Mouse (Mus musculus) layer of hippocampus, adult 6 months (tissue): ENCODE data around the gene Mdc1. TPM values are rescaled to one million over a fixed set of nuclear protein-coding genes. Genes with fewer than 3 reads are reported as not detected.

Source experiments
- long read RNA-seq, 2 experiments: library from polyadenylated mRNA; unstranded; transcript quantifications; one replicate each; pipeline ENCODE4 v2.0.0; 2019 to 2020
- microRNA-seq: library from miRNA; unstranded; fragments of <30 nt; microRNA quantifications from one replicate; pipeline ENCODE4 v1.2.0, GENCODE M21; 2020
- polyA plus RNA-seq: library from polyadenylated mRNA; unstranded; fragments of <200 nt; fragmentation: Nextera tagmentation; gene quantifications from 2 replicates; pipeline ENCODE4 v1.2.3, GENCODE M21; 2021

Gene Mdc1
- 1.6 and 3.2 TPM in 2 replicates for polyA plus RNA-seq
- long read RNA-seq, experiment 1, partial matches to known transcripts = 1 of 1 reads
- long read RNA-seq, experiment 1, other reads (novel, unspliced or antisense) = 0 of 1 reads
- long read RNA-seq, experiment 2, partial matches to known transcripts = 1 of 1 reads
- long read RNA-seq, experiment 2, other reads (novel, unspliced or antisense) = 0 of 1 reads

GRCm38 (mm10) chr17:35841076-35841950 lies at the start of gene Mdc1:
Mdc1 (plus strand) TSS chr17:35841515.

DNA sequence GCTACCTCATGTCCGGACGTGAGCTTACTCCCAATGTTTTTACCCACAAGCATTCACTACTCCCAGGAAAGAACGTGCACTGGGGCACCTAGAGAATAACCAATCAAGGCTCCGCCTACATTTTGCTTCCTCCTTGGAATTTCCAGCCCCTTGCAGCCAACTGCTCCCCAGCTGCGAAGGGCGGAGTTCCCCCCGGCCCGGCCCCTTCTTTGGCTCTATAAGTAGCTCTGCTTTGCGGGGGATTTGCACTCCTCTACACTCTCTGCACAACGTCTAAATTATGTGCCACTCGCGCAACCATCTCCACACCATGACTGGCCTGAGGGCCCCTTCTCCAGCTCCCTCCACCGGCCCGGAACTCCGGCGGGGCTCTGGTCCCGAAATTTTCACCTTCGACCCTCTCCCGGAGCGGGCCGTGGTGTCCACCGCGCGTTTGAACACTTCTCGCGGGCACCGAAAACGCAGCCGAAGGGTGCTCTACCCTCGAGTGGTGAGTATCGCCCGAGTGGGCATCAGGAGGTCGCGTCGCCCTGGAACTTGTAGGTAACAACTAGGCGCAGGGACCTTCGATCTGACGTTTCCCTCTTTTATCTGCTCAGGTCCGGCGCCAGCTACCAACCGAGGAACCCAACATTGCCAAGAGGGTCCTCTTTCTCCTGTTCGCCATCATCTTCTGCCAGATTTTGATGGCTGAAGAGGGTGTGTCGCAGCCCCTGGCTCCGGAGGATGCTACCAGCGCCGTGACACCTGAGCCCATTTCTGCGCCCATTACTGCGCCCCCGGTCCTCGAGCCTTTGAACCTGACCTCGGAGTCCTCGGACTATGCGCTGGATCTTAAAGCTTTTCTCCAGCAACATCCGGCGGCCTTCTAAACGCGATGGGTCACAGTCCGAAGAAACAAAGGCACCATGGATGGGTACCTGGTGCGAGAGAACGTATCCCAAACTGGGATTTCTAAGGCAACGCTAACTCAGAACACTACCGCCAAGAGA lies 19.6 kb upstream of the Mdc1 start, which contains the start of gene Ier3:
Gene Ier3, plus strand, starts transcription at position 246 of the 992 bp plus-strand sequence.

DNA sequence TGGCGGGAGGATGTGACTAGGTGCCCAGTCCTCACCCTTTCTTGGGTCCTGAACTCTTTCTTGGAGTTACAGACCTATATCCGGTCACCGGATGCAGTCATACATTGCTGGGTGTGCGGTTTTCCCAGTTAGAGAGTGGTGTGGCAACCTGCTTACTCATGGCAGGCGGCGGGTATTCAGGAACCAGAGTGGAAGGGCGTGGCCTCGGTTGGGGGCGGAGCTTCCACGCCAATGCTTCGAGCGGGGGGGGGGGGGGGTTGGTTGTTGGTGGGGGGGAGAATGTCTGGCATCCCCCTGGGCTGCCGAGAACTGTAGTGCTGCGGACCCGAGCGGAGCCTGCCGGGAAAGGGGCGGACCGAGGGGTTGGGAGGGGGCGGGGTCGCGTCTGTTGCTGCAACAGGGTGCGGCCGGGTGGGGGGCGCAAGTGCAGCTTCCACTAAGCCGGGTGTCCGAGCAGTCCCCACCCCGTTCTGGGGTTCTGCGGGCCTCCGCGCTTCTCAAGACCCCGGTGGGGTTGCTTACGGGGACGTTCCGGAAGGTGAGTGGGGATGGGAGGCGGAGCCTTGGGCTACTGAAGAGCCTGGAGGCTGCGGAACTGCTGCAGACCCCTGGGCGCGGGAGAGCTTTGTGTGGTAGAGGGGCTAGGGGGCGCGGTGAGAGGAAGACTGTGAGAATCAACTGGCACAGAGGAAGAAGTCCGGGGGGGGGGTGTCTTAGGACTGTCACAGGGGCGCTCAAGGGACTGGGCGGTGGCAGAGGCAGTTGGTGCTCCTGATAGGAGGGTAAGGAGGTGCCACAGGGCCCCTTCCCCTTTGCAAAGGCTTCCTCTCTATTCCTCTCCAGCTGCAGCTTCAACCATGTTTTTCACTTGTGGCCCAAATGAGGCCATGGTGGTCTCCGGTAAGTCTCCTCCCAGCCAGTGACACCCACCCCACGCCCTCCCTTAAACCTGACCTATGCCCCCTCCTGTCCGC lies 18.1 kb upstream of the Mdc1 start, which contains the start of gene Flot1:
Gene Flot1, plus strand, starts transcription at position 267 of the 974 bp plus-strand sequence.

DNA sequence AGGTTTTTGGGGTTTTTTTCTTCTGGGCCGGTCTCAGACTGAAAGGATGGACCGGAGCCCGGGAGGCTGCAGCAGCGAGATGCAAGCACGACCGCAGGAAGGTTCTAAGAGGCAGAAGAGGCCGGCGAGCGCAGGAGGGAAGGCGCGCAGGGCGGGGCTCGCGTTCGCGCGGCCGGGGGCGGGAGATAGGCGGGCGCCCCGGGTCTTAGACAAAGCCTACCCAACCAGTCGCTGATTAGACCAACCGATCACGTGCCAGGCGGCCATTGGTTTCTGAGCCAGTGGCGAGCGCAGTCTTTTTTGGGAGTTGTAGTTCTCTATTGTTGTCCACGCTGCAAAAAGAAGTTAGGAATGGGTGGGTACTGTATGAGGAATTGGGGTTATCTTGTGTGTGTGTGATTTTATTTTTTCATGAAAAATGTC lies 3.2 kb upstream of the Mdc1 start, which contains the start of gene Tubb5:
Gene Tubb5, minus strand, starts transcription at position 185 of the 423 bp plus-strand sequence.

GRCm38 (mm10) chr17:35861198-35861857 lies 20.0 kb downstream of the Mdc1 start, which contains the start of gene Nrm:
Nrm (plus strand) TSS chr17:35861318.

DNA sequence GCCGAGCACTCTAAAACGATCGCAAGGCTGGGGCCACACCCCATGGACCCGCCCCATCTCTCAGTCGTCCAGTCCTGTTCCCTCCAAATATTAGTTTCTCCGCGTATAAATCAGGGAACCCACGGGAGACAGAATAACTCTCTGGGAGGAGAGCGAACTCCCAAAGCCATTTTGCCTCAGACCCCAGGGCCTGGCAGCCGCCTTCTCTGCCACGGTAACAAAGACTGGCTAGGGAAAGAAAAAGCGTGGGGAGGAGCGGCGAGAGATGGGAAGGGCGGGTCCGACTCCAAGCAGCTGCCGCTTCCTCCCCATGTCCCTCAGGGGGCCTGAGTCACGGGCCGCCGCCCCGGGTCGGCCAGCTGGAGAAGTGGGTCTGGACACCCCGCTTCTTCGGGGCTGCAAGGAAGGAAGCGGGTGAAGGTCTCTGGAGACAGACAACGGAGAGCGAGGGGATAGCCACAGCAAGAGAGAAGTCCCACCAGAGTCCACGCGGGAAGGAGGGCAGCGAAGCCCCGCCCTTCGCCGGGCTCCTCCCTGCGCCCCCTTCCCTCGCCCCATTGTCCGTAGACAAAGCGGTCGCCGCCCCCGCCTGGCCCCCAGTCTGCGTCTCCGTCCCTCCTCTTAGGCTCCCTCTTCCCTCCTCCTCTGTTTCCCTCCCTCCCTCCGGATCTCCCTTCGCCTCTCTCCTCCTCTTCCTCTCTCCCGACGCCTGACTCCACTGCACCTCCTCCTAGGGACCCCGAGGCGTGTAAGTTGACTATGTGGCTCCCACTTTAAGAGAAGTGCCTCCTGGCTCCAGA lies 24.4 kb downstream of the Mdc1 start, which contains the start of gene Ppp1r18:
Gene Ppp1r18, plus strand, starts transcription at position 113 of the 800 bp plus-strand sequence.

DNA sequence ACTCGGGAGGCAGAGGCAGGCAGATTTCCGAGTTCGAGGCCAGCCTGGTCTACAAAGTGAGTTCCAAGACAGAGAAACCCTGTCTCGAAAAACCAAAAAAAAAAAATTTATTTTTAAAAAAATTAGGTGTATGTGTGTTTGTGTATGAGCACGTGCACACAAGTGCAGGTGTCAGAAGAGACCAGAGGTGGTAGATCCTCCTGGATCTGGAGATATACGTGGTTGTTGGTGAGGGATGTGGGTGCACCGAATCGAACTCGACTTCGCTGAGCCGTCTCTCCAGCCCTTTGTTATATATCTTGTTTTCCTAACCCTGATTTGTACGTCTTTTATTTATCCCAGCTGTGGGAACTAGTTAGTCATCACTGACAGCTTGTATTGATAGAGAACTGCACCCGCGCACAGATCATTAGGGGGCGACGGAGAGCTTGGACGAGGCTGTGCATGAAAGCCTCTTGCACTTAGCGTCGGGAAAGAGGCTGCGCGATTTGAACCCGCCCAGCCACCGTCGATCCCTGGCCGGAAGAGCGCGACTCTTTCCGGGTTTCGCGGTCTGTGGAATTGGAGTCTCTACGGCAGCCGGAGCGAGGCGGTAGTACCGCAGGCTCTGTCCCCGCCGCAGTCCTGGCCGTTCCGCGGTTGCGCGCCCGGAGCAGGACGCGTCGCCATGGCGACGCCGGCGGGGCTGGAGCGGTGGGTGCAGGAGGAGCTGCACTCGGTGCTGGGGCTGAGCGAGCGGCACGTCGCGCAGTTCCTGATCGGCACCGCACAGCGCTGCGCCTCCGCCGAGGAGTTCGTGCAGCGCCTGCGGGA lies 38.1 kb downstream of the Mdc1 start, which contains the start of gene Dhx16:
Gene Dhx16, plus strand, starts transcription at position 575 of the 813 bp plus-strand sequence.

DNA sequence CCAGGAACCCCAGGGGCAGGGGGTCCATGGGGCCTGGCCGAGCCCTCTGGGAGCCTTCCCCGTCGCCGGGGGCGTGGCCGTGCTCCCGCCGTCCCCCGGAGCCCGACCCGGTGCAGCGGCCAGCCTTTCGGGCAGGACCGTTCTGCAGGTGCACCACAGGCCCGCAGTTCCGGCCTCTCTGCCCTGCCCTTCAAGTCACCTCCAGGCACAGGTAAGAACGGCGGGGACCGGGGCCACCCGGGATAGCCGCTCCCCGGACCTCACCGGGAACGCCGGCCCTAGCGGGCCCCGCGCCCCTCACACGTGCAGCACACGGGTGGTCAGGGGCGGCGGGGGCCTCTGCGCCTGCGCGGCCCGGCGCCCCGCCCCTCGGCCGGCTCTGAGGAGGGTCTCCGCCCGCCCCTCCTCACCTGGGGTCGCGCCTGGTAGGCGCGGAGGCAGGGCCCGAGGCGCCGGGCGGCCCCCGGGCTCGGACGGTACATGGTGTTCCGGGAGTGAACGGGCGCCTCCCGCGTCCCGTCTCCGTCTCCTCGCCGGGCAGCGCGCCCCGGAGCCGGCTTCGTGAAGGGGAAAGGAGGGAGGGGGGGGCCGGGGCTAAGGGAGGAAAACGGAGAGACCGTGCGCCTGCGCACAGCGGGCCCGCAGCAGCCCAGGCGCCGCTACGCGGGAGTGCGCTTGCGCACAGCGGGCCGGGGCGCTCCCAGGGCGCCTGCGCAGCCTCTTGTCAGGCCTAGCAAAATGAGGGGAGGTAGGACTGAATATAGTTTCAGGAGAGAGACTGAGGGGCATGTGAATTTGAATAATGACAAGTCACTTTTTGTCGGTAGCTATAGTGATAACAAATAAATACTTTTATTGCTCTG lies 55.7 kb downstream of the Mdc1 start, which contains the start of gene 2310061I04Rik:
Gene 2310061I04Rik, minus strand, starts transcription at position 651 of the 863 bp plus-strand sequence.

Small RNA genes lying within 50 kb of the gene (microRNA-seq; reads per million reads assigned to microRNA genes)
- not detected for gene Gm28033

Other genes with a start within 250 kb of the Mdc1 start
- gene Sfta2, start 240.0 kb upstream of the Mdc1 start, polyA plus RNA-seq = not detected in 2 replicates
- gene Gm9573, start 214.9 kb upstream of the Mdc1 start, polyA plus RNA-seq = not detected in 2 replicates
- gene Mucl3, start 197.8 kb upstream of the Mdc1 start, polyA plus RNA-seq = not detected in 2 replicates
- 2.7 and 3.8 TPM in 2 replicates for gene Vars2, start 173.9 kb upstream of the Mdc1 start, polyA plus RNA-seq
- gene Gtf2h4, start 167.8 kb upstream of the Mdc1 start, polyA plus RNA-seq = 28.3 and 28.8 TPM in 2 replicates
- 19.8 and 22.8 TPM in 2 replicates for gene Ddr1, start 136.9 kb upstream of the Mdc1 start, polyA plus RNA-seq
- 6.3 and 7.1 TPM in 2 replicates for gene Ier3, start 19.8 kb upstream of the Mdc1 start, polyA plus RNA-seq
- gene Flot1, start 18.3 kb upstream of the Mdc1 start, polyA plus RNA-seq = 109 and 126 TPM in 2 replicates
- 614 and 636 TPM in 2 replicates for gene Tubb5, start 3.2 kb upstream of the Mdc1 start, polyA plus RNA-seq
- gene Nrm, start 19.8 kb downstream of the Mdc1 start, polyA plus RNA-seq = 3.1 and 3.5 TPM in 2 replicates
- 1.6 and 1.8 TPM in 2 replicates for gene Ppp1r18, start 24.1 kb downstream of the Mdc1 start, polyA plus RNA-seq
- gene Dhx16, start 38.3 kb downstream of the Mdc1 start, polyA plus RNA-seq = 8.7 and 8.9 TPM in 2 replicates
- gene 2310061I04Rik, start 55.9 kb downstream of the Mdc1 start, polyA plus RNA-seq = 57.1 and 72.3 TPM in 2 replicates
- 47.2 and 55.1 TPM in 2 replicates for gene Atat1, start 68.6 kb downstream of the Mdc1 start, polyA plus RNA-seq
- 63.7 and 64.4 TPM in 2 replicates for gene Mrps18b, start 74.9 kb downstream of the Mdc1 start, polyA plus RNA-seq
- 17.2 and 18.5 TPM in 2 replicates for gene Ppp1r10, start 74.9 kb downstream of the Mdc1 start, polyA plus RNA-seq
- 44.3 and 58.3 TPM in 2 replicates for gene Abcf1, start 128.2 kb downstream of the Mdc1 start, polyA plus RNA-seq
- gene Gnl1, start 138.3 kb downstream of the Mdc1 start, polyA plus RNA-seq = 20.1 and 23.4 TPM in 2 replicates
- 14.1 and 16.1 TPM in 2 replicates for gene Prr3, start 138.7 kb downstream of the Mdc1 start, polyA plus RNA-seq
- gene H2-T24, start 179.0 kb downstream of the Mdc1 start, polyA plus RNA-seq = 2.0 and 2.2 TPM in 2 replicates
- 11.5 and 14.4 TPM in 2 replicates for gene H2-T23, start 191.3 kb downstream of the Mdc1 start, polyA plus RNA-seq
- 16.1 and 16.5 TPM in 2 replicates for gene H2-T22, start 201.2 kb downstream of the Mdc1 start, polyA plus RNA-seq
- not detected in 2 replicates for gene Gm6034, start 201.4 kb downstream of the Mdc1 start, polyA plus RNA-seq
- gene Gm11127, start 216.9 kb downstream of the Mdc1 start, polyA plus RNA-seq = not detected in 2 replicates